Mouse (Mus musculus) olfactory bulb, adult 2 months (tissue): Measurements from ENCODE around the gene Mbl1. TPM values are rescaled to one million over a fixed set of nuclear protein-coding genes. Genes with fewer than 3 reads are reported as not detected.

Experiments
- H3K27ac ChIP-seq: fragments of 200-500 bp; 2 replicates; pipeline ENCODE4 v1.5.1; 2012; ENCODE audit warnings: low read depth, low read length; ENCODE audit not compliant: insufficient read depth
- H3K4me1 ChIP-seq: fragments of 200-500 bp; 2 replicates; pipeline ENCODE4 v1.6.1; 2012; ENCODE audit warnings: low read length; ENCODE audit not compliant: control insufficient read depth, insufficient read depth
- H3K4me3 ChIP-seq: fragments of 200-500 bp; 2 replicates; pipeline ENCODE4 v1.5.1; 2012; ENCODE audit warnings: mild to moderate bottlenecking, low read depth, low read length, moderate library complexity; ENCODE audit not compliant: insufficient read depth
- CTCF ChIP-seq: fragments of 200-500 bp; IDR thresholded peaks from 2 replicates; pipeline ENCODE4 v1.5.1; 2012; ENCODE audit warnings: low read depth, mild to moderate bottlenecking, low read length, moderate library complexity; ENCODE audit not compliant: insufficient read depth
- POLR2A ChIP-seq: fragments of 200-500 bp; IDR thresholded peaks from 2 replicates; pipeline ENCODE4 v1.6.1; 2012; ENCODE audit warnings: mild to moderate bottlenecking, low read depth, low read length, moderate library complexity; ENCODE audit not compliant: insufficient read depth
- WGBS: fragments of 180-500 bp; shearing (Covaris S2); methylation state at CpG from one replicate; pipeline ENCODE4 v1.1.7; 2018; 5-methylcytosine and 5-hydroxymethylcytosine counted together
- polyA plus RNA-seq: library from polyadenylated mRNA; stranded (reverse); fragments of >200 nt; gene quantifications from 2 replicates; pipeline ENCODE4 v1.2.4, GENCODE M21; 2012; ENCODE audit warnings: low replicate concordance; ENCODE audit not compliant: missing spikeins, insufficient read depth, insufficient read length

Gene Mbl1
- polyA plus RNA-seq, 1 experiment: not detected

- TF ChIP-seq POLR2A (no peak), CTCF (no peak)
- H3K4me1 ChIP-seq: no peaks in the 10 kb centered on the region
- no peak overlapping the region for H3K27ac ChIP-seq
- H3K4me3 ChIP-seq: no peak overlapping the region
Observed at GRCm38 (mm10) chr14:41137006-41137405, 14.3 kb upstream of the Mbl1 start.

- no peak overlapping the region for H3K4me3 ChIP-seq
- H3K4me1 ChIP-seq: no peaks in the 10 kb centered on the region
- H3K27ac ChIP-seq: no peak overlapping the region
- 85% methylated on average over 1 of the region's 1 CpGs for WGBS
- TF ChIP-seq CTCF (no peak), POLR2A (no peak)
Observed at GRCm38 (mm10) chr14:41140686-41141085, 10.6 kb upstream of the Mbl1 start.

- 75% methylated on average over 6 of the region's 6 CpGs for WGBS
Observed at GRCm38 (mm10) chr14:41146035-41146434, 5.2 kb upstream of the Mbl1 start.

GRCm38 (mm10) chr14:41146922-41147321 is 4.3 kb upstream of the Mbl1 start:
- 87% methylated on average over 3 of the region's 3 CpGs for WGBS
- H3K4me1 ChIP-seq: no peaks in the 10 kb centered on the region
- H3K4me3 ChIP-seq: no peak overlapping the region
- TF ChIP-seq CTCF (no peak), POLR2A (no peak)
- H3K27ac ChIP-seq: no peak overlapping the region

More at GRCm38 (mm10) chr14:41146035-41146434, 5.2 kb upstream of the Mbl1 start:
- TF ChIP-seq CTCF (no peak), POLR2A (no peak)
- H3K4me1 ChIP-seq: no peaks in the 10 kb centered on the region
- H3K4me3 ChIP-seq: no peak overlapping the region
- H3K27ac ChIP-seq: no peak overlapping the region

GRCm38 (mm10) chr14:41147356-41147755 is 3.9 kb upstream of the Mbl1 start:
- WGBS: 53% methylated on average over 2 of the region's 2 CpGs
- no peak overlapping the region for H3K27ac ChIP-seq
- no peak for TF ChIP-seq POLR2A
- no peak for TF ChIP-seq CTCF

GRCm38 (mm10) chr14:41160076-41160475 is 8.8 kb downstream of the Mbl1 start:
- 74% methylated on average over 4 of the region's 4 CpGs for WGBS
- no peak overlapping the region for H3K27ac ChIP-seq
- H3K4me3 ChIP-seq: no peak overlapping the region
- no peak for TF ChIP-seq CTCF
- TF ChIP-seq POLR2A: no peak
- no peaks in the 10 kb centered on the region for H3K4me1 ChIP-seq

More at GRCm38 (mm10) chr14:41147356-41147755, 3.9 kb upstream of the Mbl1 start:
- Histone ChIP-seq H3K4me1 (no peaks in the 10 kb centered on the region), H3K4me3 (no peak overlapping the region)

GRCm38 (mm10) chr14:41160743-41161142 is 9.5 kb downstream of the Mbl1 start:
- no peak overlapping the region for H3K4me3 ChIP-seq
- no peaks in the 10 kb centered on the region for H3K4me1 ChIP-seq
- no peak overlapping the region for H3K27ac ChIP-seq
- TF ChIP-seq CTCF (no peak), POLR2A (no peak)
- WGBS: 47% methylated on average over 1 of the region's 1 CpGs

- 17% methylated on average over 2 of the region's 2 CpGs for WGBS
- no peak overlapping the region for H3K4me3 ChIP-seq
- TF ChIP-seq POLR2A (no peak), CTCF (peak; percentile 45; the same call in 1 of the 2 replicates)
Observed at GRCm38 (mm10) chr14:41162663-41163062, 11.4 kb downstream of the Mbl1 start.

GRCm38 (mm10) chr14:41167278-41167677 is 16.0 kb downstream of the Mbl1 start:
- TF ChIP-seq POLR2A: no peak
- TF ChIP-seq CTCF: no peak
- WGBS: 40% methylated on average over 5 of the region's 5 CpGs
- Histone ChIP-seq H3K27ac (no peak overlapping the region), H3K4me1 (no peaks in the 10 kb centered on the region), H3K4me3 (no peak overlapping the region)

More at GRCm38 (mm10) chr14:41162663-41163062, 11.4 kb downstream of the Mbl1 start:
- no peak overlapping the region for H3K27ac ChIP-seq
- H3K4me1 ChIP-seq: no peaks in the 10 kb centered on the region

- H3K27ac ChIP-seq: no peak overlapping the region
- H3K4me1 ChIP-seq: no peaks in the 10 kb centered on the region
- H3K4me3 ChIP-seq: no peak overlapping the region
- TF ChIP-seq POLR2A (no peak), CTCF (no peak)
- WGBS: 91% methylated on average over 1 of the region's 1 CpGs
Observed at GRCm38 (mm10) chr14:41168567-41168966, 17.3 kb downstream of the Mbl1 start.
